Comparison of ENCODE assay signal across 32 mouse cellular contexts in the genomic region with DNA sequence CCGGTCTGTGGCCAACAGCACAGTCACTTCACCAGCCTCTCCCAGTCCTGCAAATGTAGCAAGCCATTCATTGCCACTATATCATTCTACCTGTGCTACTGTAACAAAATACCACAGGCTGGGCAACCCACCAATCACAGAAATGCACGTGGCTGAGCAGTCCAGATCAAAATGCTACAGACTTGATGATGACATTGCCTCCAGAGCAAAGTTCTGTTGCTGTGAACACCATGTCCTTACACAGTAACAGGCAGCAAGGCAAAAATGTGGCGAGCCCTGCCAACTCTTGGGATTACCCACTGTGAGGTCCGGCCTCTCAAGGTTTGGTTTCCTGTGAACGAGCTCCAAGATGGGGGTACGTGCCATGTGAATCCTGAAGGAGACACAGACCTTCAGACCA. TPM values are rescaled to one million over a fixed set of nuclear protein-coding genes. Genes with fewer than 3 reads are reported as not detected.
"Had no signal": no experiment of that assay in that cellular context is flagged by ENCODE, and none has a peak within 500 bp of the region (broad histone marks: within the 10 kb centered on the region; RNA-seq: fewer than 3 reads in every experiment).

No protein-coding gene starts in this region.

- H3K9ac ChIP-seq: embryonic facial prominence, embryonic 12.5 days; embryonic facial prominence, embryonic 13.5 days; embryonic facial prominence, embryonic 15.5 days; forebrain, embryonic 12.5 days; forebrain, embryonic 13.5 days; forebrain, embryonic 15.5 days; forebrain, postnatal 0 days had no signal

- DNase-seq: cerebellum, adult 2 months; cerebellum, adult 8-10 months; cerebellum, adult 9-10 months; cerebellum, adult 9-11 months; cerebellum, postnatal 14 days; cerebellum, postnatal 25 days; cerebellum, postnatal 36 days; embryo, embryonic 11 days; forebrain, postnatal 0 days; gastrocnemius, adult 2 months; gastrocnemius, postnatal 10 days; gastrocnemius, postnatal 14 days; gastrocnemius, postnatal 25 days; gastrocnemius, postnatal 36 days; heart, adult 11 months; heart, adult 18-20 months had no signal

- H3K4me2 ChIP-seq: embryonic facial prominence, embryonic 12.5 days; embryonic facial prominence, embryonic 13.5 days; embryonic facial prominence, embryonic 15.5 days; forebrain, embryonic 12.5 days; forebrain, embryonic 13.5 days; forebrain, embryonic 15.5 days had no signal

- H3K36me3 ChIP-seq: embryonic facial prominence, embryonic 10.5 days; embryonic facial prominence, embryonic 12.5 days; embryonic facial prominence, embryonic 13.5 days; embryonic facial prominence, embryonic 15.5 days; forebrain, embryonic 10.5 days; forebrain, embryonic 12.5 days; forebrain, embryonic 15.5 days had no signal

- H3K4me1 ChIP-seq: embryonic facial prominence, embryonic 12.5 days; forebrain, embryonic 13.5 days had no signal

- H3K27ac ChIP-seq: embryonic facial prominence, embryonic 10.5 days; embryonic facial prominence, embryonic 12.5 days; embryonic facial prominence, embryonic 13.5 days; embryonic facial prominence, embryonic 15.5 days; forebrain, embryonic 10.5 days; forebrain, embryonic 12.5 days; forebrain, embryonic 13.5 days; forebrain, embryonic 15.5 days; gastrocnemius, adult 2 months had no signal

- H3K4me3 ChIP-seq: embryonic facial prominence, embryonic 10.5 days; embryonic facial prominence, embryonic 12.5 days; embryonic facial prominence, embryonic 13.5 days; embryonic facial prominence, embryonic 15.5 days; erythroblast, embryonic 14.5 days; forebrain, embryonic 10.5 days; forebrain, embryonic 12.5 days; forebrain, embryonic 13.5 days; forebrain, embryonic 15.5 days; gastrocnemius, adult 2 months had no signal

- H3K9me3 ChIP-seq: embryonic facial prominence, embryonic 10.5 days; embryonic facial prominence, embryonic 12.5 days; embryonic facial prominence, embryonic 13.5 days; embryonic facial prominence, embryonic 15.5 days; forebrain, embryonic 10.5 days; forebrain, embryonic 12.5 days; forebrain, embryonic 13.5 days; forebrain, embryonic 15.5 days had no signal

- ATAC-seq: forebrain, embryonic 13.5 days; forebrain, embryonic 14.5 days; forebrain, embryonic 15.5 days; forebrain, embryonic 16.5 days; forebrain, postnatal 0 days had no signal

- H3K27me3 ChIP-seq: embryonic facial prominence, embryonic 12.5 days; embryonic facial prominence, embryonic 15.5 days; forebrain, embryonic 15.5 days had no signal

RNA-seq across cellular contexts. Expression of a gene that starts 19.4 kb away (rescaled TPM):
- total RNA-seq: forebrain, postnatal 0 days; gastrocnemius, adult 18-20 months; gastrocnemius, adult 2 months; gastrocnemius, adult 8-10 months; gastrocnemius, postnatal 10 days; gastrocnemius, postnatal 14 days; gastrocnemius, postnatal 25 days; gastrocnemius, postnatal 36 days; gastrocnemius, postnatal 4 days; granulocyte monocyte progenitor cell, adult 5-6 weeks; heart, adult 18-20 months had no signal
- polyA plus RNA-seq: embryonic facial prominence, embryonic 10.5 days; embryonic facial prominence, embryonic 11.5 days; embryonic facial prominence, embryonic 13.5 days; erythroblast, embryonic 14.5 days; forebrain, embryonic 10.5 days had no signal
